Mouse (Mus musculus) megakaryocyte, embryonic 14.5 days (primary cell): ENCODE measurements around the gene Ebp.

Experiments used
- FLI1 ChIP-seq: IDR thresholded peaks from 2 replicates; pipeline ENCODE4 v1.6.1; 2012; ENCODE audit warnings: low read length, inconsistent platforms, mixed read lengths
- GATA1 ChIP-seq: IDR thresholded peaks from 3 replicates; pipeline ENCODE4 v1.6.1; 2012; ENCODE audit warnings: mixed read lengths, low read length, inconsistent platforms, borderline replicate concordance

GRCm38 (mm10) chrX:8230272-8230671 lies 37.0 kb upstream of the Ebp start:
- TF ChIP-seq GATA1 = no peak
- no peak for TF ChIP-seq FLI1
